1 mouse cellular context compared by ENCODE assay signal in the genomic region with DNA sequence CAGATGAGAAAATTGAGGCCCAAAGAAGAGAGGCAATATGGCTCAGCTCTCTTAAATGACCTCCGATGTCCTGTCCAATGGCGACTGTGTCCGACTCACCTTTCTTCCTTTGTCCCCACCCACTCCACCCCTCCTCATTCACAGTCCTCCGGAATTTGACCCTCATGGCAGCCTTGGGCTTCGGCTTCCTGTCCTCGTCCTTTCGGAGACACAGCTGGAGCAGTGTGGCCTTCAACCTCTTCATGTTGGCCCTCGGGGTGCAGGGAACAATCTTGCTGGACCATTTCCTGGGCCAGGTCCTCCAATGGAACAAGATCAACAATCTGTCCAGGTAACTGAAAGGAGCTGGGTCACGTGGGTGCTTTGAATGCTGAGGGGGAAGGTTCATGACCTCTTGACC.
TF ChIP-seq lines count a peak whose summit lies in the region.

No protein-coding gene starts in this region.

TF ChIP-seq in ES-E14, 5 proteins besides CTCF, POLR2A, EP300 and RAD21 (continued from another document):
- TF ChIP-seq MAFK (IDR thresholded peaks at IDR 0.05; ENCODE audit: insufficient read depth, low read depth, low read length), result no peak
- TF ChIP-seq ZNF384 (IDR thresholded peaks at IDR 0.05; ENCODE audit: low read depth, low read length), result no peak
- TF ChIP-seq ZC3H11A (IDR thresholded peaks at IDR 0.05; ENCODE audit: borderline replicate concordance, low read depth, low read length), result no peak
- no peak for TF ChIP-seq CHD2 (IDR thresholded peaks at IDR 0.05; ENCODE audit: low read depth, low read length)
